Mouse (Mus musculus) cortical plate, adult 2 months (tissue): ENCODE measurements around the gene Iqcj.

ENCODE experiments used
- CTCF ChIP-seq: fragments of 200-500 bp; IDR thresholded peaks from 2 replicates; pipeline ENCODE4 v1.5.1; 2011; ENCODE audit warnings: mild to moderate bottlenecking, control low read depth, low read length; ENCODE audit not compliant: insufficient read depth; ENCODE audit errors: extremely low read depth
- POLR2A ChIP-seq: fragments of 200-500 bp; IDR thresholded peaks from 2 replicates; pipeline ENCODE4 v1.6.1; 2011; ENCODE audit warnings: mild to moderate bottlenecking, low read length, control low read depth; ENCODE audit not compliant: insufficient read depth; ENCODE audit errors: extremely low read depth

- no peak for TF ChIP-seq CTCF
- no peak for TF ChIP-seq POLR2A
Observed at GRCm38 (mm10) chr3:67884335-67884734, 7.7 kb upstream of the Iqcj start.
